Mouse (Mus musculus): ENCODE measurements at regions not wholly inside any gene's neighbourhood (a gene's known extent, or its start where the extent isn't known, plus 50 kb on each side); places are given as distances from the start of the nearest gene placed in this dataset.

DNA sequence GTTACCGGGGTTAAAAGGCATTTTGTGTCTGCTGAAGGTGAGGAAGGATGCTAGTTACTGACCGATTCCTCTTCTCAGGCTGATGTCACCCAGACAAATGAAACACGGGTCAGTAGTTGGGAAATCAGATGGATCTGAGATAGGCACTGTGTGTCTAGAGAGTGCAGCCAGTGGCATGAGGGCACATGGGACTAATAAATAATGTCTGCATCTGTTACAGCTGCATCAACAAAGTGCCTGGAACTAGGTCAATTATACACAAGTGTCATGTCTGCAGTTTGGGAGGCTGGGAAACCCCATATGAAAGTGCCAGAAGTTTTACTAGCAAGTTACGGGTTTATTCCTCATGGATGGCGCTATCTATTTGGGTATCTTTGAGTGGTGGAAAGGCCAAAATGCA is 68.8 kb downstream of the Cxcl12 start:
- DNase-seq (ENCODE audit: low spot score in 2 of 2) = no peak

DNA sequence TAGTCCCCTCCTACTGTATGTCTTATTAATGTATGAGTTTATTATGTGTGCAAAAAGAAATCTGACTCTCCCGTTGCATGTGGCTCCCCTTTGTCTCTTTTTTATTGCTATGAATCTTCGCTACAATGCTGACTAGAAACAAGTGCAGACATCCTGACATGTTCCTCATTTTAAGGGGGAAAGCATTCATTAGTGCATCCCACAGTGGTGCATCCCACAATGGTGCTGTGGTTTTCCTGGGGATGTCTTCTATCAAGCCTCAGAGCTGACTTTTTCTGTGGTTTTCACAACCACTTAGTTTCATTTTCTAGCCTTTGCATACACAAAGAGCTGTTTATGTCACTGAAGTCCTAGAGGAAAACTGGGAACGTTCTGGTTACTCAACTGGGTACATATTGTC is 72.9 kb downstream of the Cxcl12 start:
- DNase-seq (ENCODE audit: low spot score in 2 of 2) = no peak

DNA sequence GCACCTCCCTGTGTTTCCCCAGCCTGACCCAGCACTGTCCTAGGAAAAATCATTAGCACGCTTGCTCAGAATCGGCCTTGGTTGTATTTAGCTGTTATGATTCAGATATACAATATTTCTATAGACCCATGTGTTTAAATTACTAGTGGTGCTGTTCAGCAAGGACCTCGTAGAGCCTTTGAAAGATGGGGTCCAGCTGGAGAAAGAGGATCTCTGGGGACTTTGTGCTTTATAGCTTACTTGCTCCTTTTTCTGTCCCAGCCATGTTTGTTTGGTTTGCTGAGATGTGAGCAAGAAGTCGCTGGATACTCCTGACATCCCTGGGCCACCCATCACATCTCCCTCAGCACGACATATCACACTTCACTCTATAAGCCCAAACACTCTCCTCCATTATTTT is 77.1 kb downstream of the Cxcl12 start:
- DNase-seq (ENCODE audit: low spot score in 2 of 2) = no peak

DNA sequence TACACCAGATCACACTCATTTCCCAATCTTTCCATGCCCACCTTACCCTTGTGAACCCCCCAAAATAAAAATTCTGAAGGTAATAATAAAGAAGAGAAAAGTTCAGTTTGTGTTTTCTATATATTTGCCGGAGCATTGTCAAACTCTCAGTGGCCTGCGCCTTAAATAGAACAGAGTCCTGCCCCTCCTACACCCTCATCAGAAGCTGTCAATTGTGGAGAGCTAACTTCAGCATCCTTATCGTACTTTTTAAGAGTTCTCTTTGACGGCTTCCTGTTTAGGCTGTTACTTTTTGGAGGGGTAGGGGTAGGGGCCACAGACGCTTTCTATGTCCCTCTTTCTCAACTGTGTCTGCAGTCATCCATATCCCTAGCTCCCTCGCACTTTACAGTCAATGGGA is 77.5 kb downstream of the Cxcl12 start:
- DNase-seq (ENCODE audit: low spot score in 2 of 2) = no peak

DNA sequence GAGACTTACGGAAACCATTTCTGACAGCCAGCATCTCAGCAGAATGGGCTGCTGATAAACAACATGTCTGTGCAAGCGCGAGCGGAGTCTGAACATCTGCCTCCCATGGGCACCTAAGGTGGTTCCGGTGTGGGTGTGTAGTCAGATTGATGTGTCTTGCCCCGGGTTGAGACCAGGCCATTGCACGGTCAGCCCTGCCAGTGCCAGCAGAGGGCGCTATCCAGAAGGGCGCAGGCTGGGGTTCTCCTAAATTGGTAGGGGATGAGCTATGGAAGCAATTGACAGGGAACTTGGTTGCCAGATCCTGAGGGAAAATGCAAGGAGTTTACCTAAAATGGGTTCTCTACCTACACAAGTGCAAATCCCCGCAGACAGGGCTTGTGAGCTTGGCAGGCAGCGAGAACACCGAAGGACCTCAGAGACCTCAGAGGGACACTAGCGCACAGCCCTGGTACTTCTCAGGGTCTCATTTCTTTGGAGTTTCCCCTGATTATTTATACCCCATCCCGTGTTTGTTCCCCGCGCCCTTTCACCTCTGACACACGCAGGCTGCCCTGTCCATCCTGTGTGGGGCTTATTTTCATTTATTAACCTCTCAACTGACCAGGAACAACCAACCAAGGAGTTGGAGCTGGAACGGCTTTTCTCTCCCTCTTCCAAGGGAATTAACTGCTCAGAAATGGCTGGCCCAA is 81.0 kb downstream of the Cxcl12 start:
- peak in 1 of 2 experiments; percentile 5 for DNase-seq (ENCODE audit: low spot score in 2 of 2)

DNA sequence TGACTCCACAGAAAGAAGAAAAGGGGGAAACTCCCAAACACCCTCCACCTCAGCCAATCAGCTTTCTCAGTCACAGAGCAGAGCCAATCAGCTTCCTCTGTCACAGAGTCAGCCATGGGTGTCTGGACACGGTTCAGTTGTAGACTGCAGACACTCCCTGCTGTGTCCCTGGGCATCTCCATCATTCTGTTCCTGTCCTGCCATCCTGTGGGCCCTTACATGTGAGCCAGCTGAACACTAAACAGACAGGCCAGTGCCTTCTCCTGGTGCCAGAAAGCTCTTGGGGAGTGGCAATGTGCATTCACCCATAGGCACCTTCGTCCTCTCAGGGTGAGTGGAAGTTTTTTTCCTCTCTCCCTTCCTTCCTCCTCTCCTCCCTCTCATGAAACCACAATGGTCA is 81.7 kb downstream of the Cxcl12 start:
- no peak for DNase-seq (ENCODE audit: low spot score in 2 of 2)

DNA sequence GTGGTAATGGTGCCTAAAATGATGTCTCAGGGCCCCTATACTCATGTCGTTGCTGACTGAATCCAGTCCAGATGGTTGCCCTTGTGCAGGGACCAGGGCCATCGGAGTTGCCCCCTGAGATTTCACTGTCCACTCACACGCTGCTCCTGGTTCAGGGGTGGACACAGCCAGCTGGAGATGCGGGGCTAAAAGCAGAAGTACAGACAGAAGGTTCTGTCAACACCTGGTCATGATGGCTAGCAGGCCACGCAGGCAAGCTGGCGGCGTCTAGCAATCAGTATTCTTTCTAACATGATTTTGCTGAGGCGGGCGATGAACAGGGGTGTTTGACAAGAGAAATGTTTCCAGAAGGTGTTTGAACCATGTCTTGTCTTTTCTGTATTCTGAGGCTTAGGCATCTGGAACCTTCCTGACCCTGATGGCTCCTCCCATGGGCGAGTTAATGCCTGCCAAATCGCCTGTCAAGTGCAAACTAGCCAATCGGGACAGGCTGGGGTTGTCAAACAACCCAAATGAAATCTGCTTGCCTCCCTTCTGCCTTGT is 83.1 kb downstream of the Cxcl12 start:
- DNase-seq (ENCODE audit: low spot score in 2 of 2) = no peak

DNA sequence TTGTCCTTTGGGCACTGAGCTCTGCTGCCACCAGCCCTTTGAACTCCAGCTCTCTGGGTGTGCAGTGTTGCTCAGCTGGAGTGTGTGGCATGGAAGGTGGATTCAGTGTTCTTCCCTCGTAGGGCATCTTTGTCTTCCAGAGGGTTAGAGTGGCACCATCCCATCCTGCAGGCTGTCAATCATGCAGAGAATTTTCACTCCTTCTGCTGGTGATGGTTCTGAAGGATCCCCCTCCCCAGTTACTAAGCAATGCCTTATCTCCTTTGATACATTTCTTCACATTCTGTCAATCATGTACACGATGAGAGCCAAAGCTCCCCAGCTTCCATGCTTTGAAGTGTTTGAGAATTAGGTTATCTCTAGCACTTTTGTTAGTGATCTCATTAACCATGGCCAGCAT is 84.0 kb downstream of the Cxcl12 start:
- no peak for DNase-seq (ENCODE audit: low spot score in 2 of 2)

DNA sequence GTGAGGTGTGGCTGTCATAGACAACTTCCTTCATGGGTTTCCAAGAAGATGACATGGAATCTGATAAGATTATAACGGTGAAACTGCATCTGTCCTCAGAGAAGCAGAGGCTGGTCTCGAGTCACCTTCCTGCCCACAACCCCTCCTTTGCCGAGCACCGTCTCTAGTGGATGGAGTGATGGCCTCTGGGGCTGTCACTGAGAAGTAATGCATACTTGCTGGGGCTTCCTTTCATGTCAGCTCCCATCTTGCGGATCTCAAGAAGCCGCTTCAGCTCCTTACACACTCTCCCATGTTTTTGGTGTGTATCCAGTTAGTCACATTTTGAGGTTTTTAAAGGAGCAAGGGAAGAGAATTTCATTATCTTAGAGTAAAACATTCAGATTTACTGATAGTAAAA is 84.7 kb downstream of the Cxcl12 start:
- no peak for DNase-seq (ENCODE audit: low spot score in 2 of 2)

DNA sequence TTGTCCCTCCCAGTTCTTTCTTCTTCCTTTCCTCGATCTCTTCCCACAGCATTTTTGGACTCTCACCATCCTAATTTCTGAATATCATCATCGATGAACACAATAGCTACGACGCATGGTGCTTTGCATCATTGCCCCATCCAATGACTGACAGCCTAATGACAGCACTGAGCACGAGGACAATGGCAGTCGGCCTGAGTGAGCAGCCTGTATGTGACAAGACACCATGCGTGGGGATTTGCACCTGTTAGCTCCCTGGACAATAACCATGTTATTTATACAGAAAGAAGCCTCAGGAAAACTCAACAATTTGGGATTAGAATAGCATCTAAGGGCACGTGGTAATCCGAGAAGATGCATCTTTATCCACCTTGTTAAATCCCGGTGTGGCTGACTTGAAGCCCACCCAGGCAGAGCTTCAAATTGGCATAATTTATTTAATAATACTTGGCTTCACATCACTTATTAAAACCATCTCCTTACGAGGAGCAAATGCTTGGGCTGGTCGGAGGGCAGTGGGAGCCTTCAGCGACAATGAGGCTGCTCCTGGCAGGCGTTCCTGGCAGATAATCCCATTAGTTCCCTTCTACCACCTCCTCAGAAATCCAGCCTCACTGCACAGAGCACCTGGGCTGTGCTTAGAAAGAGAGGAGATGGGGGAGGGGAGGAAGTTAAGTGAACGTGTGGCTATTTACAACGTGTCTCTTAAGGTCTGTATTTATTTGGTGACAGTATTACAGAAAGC is 85.4 kb downstream of the Cxcl12 start:
- no peak for DNase-seq (ENCODE audit: low spot score in 2 of 2)

DNA sequence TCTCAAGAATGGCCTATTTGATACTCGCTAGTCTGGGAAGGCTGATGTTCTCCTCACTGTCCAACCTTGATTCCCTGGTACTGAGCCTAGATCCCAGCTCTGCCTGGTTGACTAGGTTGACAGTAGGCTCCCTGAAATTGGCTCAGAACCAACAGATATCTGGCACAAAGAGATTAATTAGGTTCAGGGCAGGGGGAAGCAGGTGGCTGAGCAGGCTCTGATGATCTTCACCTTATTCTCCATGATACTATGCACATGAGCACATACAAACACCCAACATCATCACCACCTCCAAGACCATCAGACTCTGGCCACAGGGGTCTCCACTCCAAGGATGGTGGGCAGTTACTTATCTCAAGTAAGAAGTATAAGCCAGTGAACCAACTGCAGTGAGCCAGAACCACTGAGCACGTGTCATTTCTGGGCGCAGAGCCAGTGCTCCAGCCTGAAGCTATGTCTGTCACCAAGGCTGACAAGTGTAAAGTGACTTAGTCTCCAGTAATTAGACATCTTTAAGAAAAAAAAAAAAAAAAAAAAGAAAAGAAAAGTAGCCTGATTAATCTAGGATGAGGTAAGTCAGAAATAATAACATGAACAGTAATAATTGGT is 86.4 kb downstream of the Cxcl12 start:
- no peak for DNase-seq (ENCODE audit: low spot score in 2 of 2)

DNA sequence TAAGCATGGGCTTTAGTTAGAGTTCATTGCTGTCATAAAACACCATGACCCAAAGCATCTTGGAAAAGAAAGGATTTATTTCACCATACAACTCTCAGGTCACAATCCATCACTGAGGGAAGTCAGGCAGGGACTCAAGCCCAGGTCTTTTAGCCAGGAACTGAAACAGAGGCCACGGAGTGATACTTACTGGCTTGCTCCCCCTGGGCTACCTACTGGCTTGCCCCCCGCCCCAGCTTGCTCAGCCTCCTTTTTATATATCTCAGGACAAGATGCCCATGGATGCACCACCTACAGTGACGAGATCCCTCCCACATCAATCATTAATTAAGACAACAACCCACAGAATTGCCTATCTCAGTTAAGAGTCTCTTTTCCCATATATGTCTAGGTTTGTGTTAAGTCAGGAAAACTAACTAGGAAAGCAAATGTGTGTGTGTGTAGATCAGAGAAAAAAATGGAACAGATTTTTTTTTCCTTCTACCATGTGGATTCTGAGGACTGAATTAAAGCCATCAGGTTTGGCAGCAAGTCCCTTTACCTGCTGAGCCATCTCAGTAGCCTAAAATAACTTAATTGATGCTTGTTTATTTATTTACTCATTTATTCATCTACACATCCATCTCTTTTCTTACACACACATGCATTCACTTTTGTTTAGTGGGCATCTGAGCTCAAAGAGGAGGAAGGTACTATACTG is 87.2 kb downstream of the Cxcl12 start:
- no peak for DNase-seq (ENCODE audit: low spot score in 2 of 2)

DNA sequence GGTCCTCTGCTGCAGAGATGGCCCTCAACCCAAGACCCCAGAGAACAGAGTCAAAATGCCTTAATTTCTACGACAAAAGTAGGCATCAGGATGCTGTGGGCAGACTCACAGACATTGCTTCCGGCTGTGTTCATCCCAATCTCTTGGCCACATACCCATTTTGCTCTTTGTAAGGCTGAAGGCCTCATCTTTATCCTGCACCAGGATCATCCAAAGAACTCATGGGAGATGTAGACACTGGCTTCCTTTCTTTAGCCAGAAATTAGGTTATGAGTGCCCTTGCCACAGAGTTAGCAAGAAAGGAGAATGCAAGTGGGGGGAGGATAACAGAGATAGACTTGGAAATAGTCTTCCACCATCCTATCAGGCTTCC is 87.8 kb downstream of the Cxcl12 start:
- no peak for DNase-seq (ENCODE audit: low spot score in 2 of 2)

DNA sequence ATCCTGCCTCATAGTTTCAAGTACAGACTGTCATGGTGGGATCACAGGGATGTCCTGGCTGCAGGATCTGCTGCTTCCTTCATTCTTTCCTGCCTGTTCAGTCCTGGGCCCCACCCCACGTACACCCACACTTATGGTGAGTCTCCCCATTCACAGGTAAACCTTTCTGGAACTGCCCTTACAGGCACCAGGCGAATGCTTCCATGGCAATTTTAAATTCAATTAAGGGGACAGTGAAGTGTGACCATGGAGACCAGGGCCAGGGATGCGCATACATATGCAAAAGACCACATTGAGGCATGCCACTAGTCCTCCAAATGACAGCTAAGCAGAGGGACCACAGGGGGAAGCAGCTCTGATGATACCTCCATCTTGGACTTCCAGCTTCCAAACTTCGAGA is 89.3 kb downstream of the Cxcl12 start:
- DNase-seq (ENCODE audit: low spot score in 2 of 2) = no peak

DNA sequence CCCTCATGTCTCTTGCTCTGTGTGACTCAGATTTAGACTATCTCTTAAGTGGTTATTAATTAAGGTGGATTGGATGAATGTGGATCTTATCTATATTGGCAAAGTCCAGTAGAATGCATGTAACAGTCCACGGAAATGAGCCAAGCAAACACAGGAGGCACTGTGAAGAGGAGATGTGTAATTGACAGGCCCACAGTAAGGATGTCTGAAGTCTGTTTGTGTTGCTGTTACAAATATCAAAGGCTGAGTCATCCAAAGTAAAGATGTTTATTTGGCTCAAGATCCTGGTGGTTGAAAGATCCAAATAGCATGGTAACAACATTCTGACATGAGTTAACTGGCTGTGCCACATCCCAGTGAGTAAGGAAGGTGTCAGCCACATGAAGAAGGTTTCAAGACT is 99.6 kb downstream of the Cxcl12 start:
- DNase-seq (ENCODE audit: low spot score in 2 of 2) = no peak

DNA sequence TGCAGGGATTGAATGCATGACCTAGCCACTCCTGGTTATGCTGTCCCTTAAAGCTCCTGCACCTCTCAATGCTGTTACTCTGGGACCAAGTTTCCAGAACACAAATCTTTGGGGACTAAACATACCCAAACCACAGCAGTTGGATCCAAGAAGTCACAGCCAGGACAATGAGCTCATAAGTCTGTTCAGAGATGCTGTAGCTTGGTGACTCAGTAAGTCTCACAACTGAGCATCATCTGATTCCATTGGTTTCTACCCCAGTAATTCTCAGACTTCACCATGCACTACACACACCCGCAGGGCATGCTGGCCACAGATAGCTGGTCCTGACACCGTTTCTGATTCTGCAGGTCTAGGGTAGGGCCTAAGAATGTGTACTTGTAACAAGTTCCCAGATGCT is 100.0 kb downstream of the Cxcl12 start:
- DNase-seq (ENCODE audit: low spot score in 2 of 2) = no peak

DNA sequence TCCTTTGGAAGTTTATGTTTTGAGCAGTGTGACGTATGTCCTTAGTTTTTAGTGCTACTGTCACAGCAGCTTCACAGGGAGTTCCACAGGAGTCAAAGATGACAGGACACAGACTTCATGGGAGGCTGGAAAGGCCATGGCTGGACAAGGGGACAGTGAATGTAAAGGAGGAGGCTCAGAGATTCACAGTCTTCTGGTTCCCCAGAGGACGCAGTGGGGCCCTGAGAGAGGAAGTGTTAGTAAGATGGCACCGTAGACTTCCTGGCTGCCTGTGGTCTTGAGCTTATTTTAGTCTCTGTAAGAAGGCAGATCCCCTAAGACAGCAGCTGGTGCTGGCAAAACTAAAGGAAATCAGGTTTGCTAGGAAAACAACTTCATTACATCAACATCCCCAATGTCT is 101.9 kb downstream of the Cxcl12 start:
- peak in 1 of 2 experiments; percentile 5 for DNase-seq (ENCODE audit: low spot score in 2 of 2)

DNA sequence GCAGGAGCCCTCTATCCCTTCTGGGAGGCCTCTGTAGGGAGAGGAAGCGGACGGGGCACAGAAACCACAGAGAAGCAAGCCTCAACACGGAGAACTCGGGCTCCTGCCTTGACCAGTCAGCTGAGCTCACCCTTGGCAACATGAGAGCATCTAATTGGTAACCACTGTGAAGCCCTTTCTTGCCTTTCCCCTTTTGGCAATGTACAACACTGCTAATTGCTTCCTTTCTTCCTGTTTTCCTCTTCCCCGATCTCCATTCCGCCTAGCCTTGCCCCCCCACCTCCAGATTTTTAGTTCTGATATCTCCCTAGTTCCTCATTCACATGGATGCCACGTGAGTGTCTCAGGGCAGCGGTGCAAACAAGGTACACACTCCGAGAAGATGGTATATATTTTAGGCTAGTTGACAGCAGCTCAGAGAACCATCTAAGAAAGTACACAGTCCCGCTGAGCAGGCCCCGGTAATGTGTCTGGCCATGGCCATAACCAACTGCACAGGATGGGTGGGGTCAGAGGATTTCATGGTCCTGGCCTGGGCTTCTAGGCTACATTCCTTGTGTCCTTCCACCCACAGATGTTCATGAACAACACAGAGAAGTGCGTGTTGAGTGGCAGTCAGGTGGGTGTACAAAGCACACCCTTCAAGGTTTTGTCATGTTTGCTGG is 103.4 kb downstream of the Cxcl12 start:
- DNase-seq (ENCODE audit: low spot score in 2 of 2) = no peak

DNA sequence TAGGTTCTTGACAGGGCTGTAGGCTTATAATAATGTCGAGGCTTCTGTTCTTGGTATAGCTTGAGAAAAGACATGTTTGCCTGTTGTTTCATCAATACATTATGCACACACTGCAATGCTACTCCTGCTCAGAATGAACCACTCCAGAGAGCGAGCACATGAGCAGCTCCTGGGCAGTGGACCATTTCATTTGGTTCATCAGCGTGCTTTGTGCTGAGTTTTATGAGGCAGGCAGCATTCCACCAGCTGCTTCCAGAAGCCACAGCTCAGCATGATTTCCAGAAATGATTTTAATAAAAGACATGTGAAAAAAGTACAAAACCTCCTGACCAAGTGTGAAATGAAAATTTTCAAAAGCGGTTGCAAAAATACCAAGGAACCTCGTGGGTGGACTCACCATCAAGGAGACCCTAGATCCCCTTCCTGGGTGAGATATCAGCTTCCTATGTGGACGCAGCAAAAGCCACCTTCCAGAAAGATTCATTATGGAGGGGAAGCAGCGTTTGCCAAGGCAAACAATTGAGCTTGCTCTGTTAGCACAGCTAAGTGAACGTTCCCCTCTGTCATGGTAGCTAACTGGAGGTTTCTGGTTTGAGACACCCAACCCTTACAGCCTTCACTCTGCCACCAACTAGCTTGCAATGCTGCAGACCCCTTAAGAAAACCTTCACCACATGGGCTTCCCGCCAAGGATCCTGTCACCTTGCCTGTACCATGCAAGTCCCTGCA is 104.1 kb downstream of the Cxcl12 start:
- DNase-seq (ENCODE audit: low spot score in 2 of 2) = no peak

DNA sequence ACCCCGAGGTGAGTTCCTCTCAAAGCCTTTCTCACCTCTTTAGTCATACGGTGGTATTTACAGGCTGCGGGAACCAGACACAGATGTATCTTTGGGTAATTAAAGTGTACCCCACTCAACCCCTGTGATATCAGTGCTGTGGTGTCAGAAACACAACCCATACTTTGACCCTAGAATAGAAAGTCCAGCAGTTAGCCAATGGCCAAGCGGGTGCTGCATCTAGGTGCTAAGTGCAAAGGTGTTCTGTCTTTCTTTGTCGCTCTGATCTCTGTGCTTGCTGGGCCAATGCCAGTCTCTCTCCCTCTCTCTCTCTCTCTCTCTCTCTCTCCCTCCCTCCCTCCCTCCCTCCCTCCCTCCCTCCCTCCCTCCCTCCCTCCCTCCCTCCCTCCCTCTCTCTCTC is 107.6 kb downstream of the Cxcl12 start:
- no peak for DNase-seq (ENCODE audit: low spot score in 2 of 2)

DNA sequence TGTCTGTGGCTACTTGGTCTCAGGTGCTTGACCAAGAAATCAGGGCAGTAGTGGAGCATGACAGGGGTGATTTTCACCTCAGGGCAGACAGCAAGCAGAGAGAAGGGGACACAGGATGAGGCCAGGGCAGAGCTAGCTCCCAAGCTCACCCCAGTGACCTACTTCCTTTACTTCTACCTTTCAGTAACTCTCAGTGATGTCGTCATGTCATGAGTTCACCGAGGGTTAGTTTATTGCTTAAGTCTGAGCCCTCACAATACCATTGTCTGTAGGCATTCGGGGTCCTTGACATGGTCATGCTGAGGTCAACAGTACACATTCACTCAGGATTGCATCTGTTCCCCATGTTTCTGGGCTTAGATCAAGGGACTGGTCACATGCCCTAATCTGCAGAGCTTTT is 108.5 kb downstream of the Cxcl12 start:
- no peak for DNase-seq (ENCODE audit: low spot score in 2 of 2)
